ENCODE assay signal across 9 mouse cellular contexts in genomic region chr5:136970703-136971102, GRCm38 (mm10). TPM values are rescaled to one million over a fixed set of nuclear protein-coding genes. Genes with fewer than 3 reads are reported as not detected.
DNase-seq lines count a peak whose midpoint lies in the region; ATAC-seq and TF ChIP-seq lines count a peak whose summit lies in the region.
"Had no signal": no experiment of that assay in that cellular context is flagged by ENCODE, and none has a peak within 500 bp of the region (broad histone marks: within the 10 kb centered on the region; RNA-seq: fewer than 3 reads in every experiment).

No protein-coding gene starts in this region.

- TF ChIP-seq POLR2A in lung, adult 2 months (IDR thresholded peaks at IDR 0.05; ENCODE audit: borderline replicate concordance, extremely low read depth, low read depth, low read length), result no peak
- no peak for TF ChIP-seq POLR2A in spleen, adult 2 months (IDR thresholded peaks at IDR 0.05; ENCODE audit: low read depth, low read length)

- peaks cover 6% of the 10 kb centered on the region for H3K36me3 ChIP-seq in spleen, adult 2 months (ENCODE audit: control insufficient read depth, insufficient read depth, low read length)

- H3K4me1 ChIP-seq in lung, adult 2 months (ENCODE audit: control insufficient read depth, insufficient read depth, low read length), result peaks cover 11% of the 10 kb centered on the region
- H3K4me1 ChIP-seq in spleen, adult 2 months (ENCODE audit: control insufficient read depth, insufficient read depth, insufficient read length), result no peaks in the 10 kb centered on the region

- WGBS in lung, adult 2 months, result 41% methylated on average over 1 of the region's 1 CpGs
- 80% methylated on average over 1 of the region's 1 CpGs for WGBS in spleen, adult 2 months

- no peaks in the 10 kb centered on the region for H3K27me3 ChIP-seq in spleen, adult 2 months (ENCODE audit: control insufficient read depth, insufficient read depth, low read length)

- peak; percentile 90 for TF ChIP-seq CTCF in lung, adult 2 months (IDR thresholded peaks at IDR 0.05; ENCODE audit: insufficient read depth, low read length)
- peak; percentile 67; the same call in 1 of the 2 replicates for TF ChIP-seq CTCF in spleen, adult 2 months (IDR thresholded peaks at IDR 0.05; ENCODE audit: extremely low read depth, insufficient read depth, insufficient read length, insufficient replicate concordance)

- peak; percentile 64 for ATAC-seq in common myeloid progenitor, adult 5-6 weeks (replicated peaks; ENCODE audit: low read depth, poor library complexity, severe bottlenecking)
- peak; percentile 60 for ATAC-seq in inflammation-experienced regulatory T-cells, adult 6 months

- no peak overlapping the region for H3K4me3 ChIP-seq in lung, adult 2 months (replicated peaks; ENCODE audit: extremely low read depth, low read depth, low read length)
- H3K4me3 ChIP-seq in spleen, adult 2 months (ENCODE audit: extremely low read depth, insufficient read depth, insufficient read length), result no peak overlapping the region

- DNase-seq in cerebellum, adult 8-10 months, result peak; percentile 42
- no peak for DNase-seq in cerebellum, postnatal 4 days (ENCODE audit: low spot score in 2 of 2)
- peak; percentile 51 for DNase-seq in right cerebral cortex, adult 18-20 months
- no peak for DNase-seq in right cerebral cortex, postnatal 10 days (ENCODE audit: low spot score in 2 of 2)
- peak; percentile 73 for DNase-seq in lung, adult 2 months
- peak; percentile 42 to 69 for DNase-seq in spleen, adult 2 months (ENCODE audit: low read depth in 1 of 2, low spot score in 2 of 2)

- H3K27ac ChIP-seq in spleen, adult 2 months (ENCODE audit: insufficient read depth, low read length), result no peak overlapping the region

RNA-seq across cellular contexts. Expression of gene Cldn15, which starts 4.3 kb away (rescaled TPM):
- 1.3 and 1.8 TPM in 2 replicates for total RNA-seq in common myeloid progenitor, adult 5-6 weeks (2017)
- not detected for polyA plus RNA-seq in inflammation-experienced regulatory T-cells, adult 6 months (2017; shearing (Covaris generic))
- 20.6 and 27.6 TPM in 2 replicates for polyA plus RNA-seq in lung, adult 2 months (2012; rRNA removed)
- polyA plus RNA-seq in spleen, adult 2 months (2012; rRNA removed), result 2.6 and 3.4 TPM in 2 replicates

RNA-seq across cellular contexts. Expression of gene Plod3, which starts 16.1 kb away (rescaled TPM):
- 35.1 and 57.3 TPM in 2 replicates for total RNA-seq in common myeloid progenitor, adult 5-6 weeks (2017)
- polyA plus RNA-seq in inflammation-experienced regulatory T-cells, adult 6 months (2017; shearing (Covaris generic)), result 1 to 10 TPM; 4.7 to 6.7 (median 5.1) TPM
- 84.8 and 85.6 TPM in 2 replicates for polyA plus RNA-seq in lung, adult 2 months (2012; rRNA removed)
- 37.2 and 41.6 TPM in 2 replicates for polyA plus RNA-seq in spleen, adult 2 months (2012; rRNA removed)

RNA-seq across cellular contexts. Expression of gene Znhit1, which starts 17.1 kb away (rescaled TPM):
- 28.2 and 32.1 TPM in 2 replicates for total RNA-seq in common myeloid progenitor, adult 5-6 weeks (2017)
- polyA plus RNA-seq in inflammation-experienced regulatory T-cells, adult 6 months (2017; shearing (Covaris generic)), result 10 to 100 TPM; 52.8 to 60.9 (median 60.7) TPM
- polyA plus RNA-seq in lung, adult 2 months (2012; rRNA removed), result 70.3 and 82.0 TPM in 2 replicates
- polyA plus RNA-seq in spleen, adult 2 months (2012; rRNA removed), result 32.4 and 41.5 TPM in 2 replicates

RNA-seq across cellular contexts. Expression of gene Fis1, which starts 17.6 kb away (rescaled TPM):
- total RNA-seq in common myeloid progenitor, adult 5-6 weeks (2017), result 101 and 120 TPM in 2 replicates
- 100 to 1,000 TPM; 413 to 465 (median 425) TPM for polyA plus RNA-seq in inflammation-experienced regulatory T-cells, adult 6 months (2017; shearing (Covaris generic))
- 203 and 217 TPM in 2 replicates for polyA plus RNA-seq in lung, adult 2 months (2012; rRNA removed)
- polyA plus RNA-seq in spleen, adult 2 months (2012; rRNA removed), result 130 and 172 TPM in 2 replicates

RNA-seq across cellular contexts. Expression of gene Vgf, which starts 55.5 kb away (rescaled TPM):
- not detected in 2 replicates for total RNA-seq in common myeloid progenitor, adult 5-6 weeks (2017)
- polyA plus RNA-seq in inflammation-experienced regulatory T-cells, adult 6 months (2017; shearing (Covaris generic)), result not detected
- polyA plus RNA-seq in lung, adult 2 months (2012; rRNA removed), result 0.03 TPM in 1 of 2 replicates, not detected in the other
- not detected in 2 replicates for polyA plus RNA-seq in spleen, adult 2 months (2012; rRNA removed)
- polyA plus RNA-seq: heart, embryonic 16.5 days had no signal

Comparison
In these comparisons a context has a peak if more than half of its experiments do, and no peak if none do; other contexts are left out.
1. DNase-seq: peak in cerebellum, adult 8-10 months (single experiment), right cerebral cortex, adult 18-20 months (single experiment), lung, adult 2 months (single experiment) and spleen, adult 2 months (2 of 2); none in cerebellum, postnatal 4 days (0 of 2) and right cerebral cortex, postnatal 10 days (0 of 2).